Mouse (Mus musculus): Measurements from ENCODE around the gene Rasgrf2. TPM values are rescaled to one million over a fixed set of nuclear protein-coding genes. Genes with fewer than 3 reads are reported as not detected.

Gene Rasgrf2
- polyA plus RNA-seq, 1 experiment from 2014 or later: 0.41 TPM

DNA sequence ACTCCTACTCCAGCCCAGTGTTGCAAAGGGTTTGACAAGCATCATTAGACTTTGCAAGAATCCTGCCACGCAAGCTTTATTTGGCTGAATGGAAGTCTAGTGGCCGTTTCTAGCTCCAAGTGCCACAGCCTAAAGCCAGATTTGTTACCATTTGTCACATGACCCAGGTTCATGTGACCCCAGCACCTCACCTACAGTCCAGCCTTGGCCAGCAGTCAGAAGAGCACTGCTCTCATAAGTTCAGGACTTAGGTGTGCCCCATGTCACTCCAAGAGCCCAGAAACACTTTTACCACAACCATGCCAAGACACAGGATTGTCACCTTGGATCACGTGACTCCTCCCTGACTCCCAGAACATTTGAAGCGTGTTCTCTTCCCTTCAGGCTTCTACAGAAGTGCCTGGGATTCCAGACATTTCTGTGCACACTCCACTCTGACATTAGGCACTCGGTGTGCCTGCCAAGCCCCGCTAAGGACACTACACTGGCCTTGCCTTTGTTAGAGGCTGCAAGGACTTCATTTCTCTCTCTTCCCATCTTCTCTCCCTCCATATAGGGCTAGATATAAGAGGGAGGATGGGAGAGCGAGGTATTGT lies 257.6 kb downstream of the Rasgrf2 start:
- Histone ChIP-seq H3K4me1 (ENCODE audit: control insufficient read depth, insufficient read depth, low read length) (peaks cover 29% of the 10 kb centered on the region), H3K4me3 (ENCODE audit: low read length) (no peak overlapping the region), H3K27ac (ENCODE audit: low read length) (peak overlapping the region; percentile 85), H3K27me3 (ENCODE audit: control insufficient read depth, insufficient read depth, low read length) (no peaks in the 10 kb centered on the region), H3K9ac (ENCODE audit: low read length) (peak overlapping the region; percentile 13; the same call in 1 of the 2 replicates), H3K4me2 (ENCODE audit: low read depth, low read length) (peak overlapping the region; percentile 20; the same call in 1 of the 2 replicates), H3K36me3 (ENCODE audit: control insufficient read depth, insufficient read depth) (no peaks in the 10 kb centered on the region), H3K9me3 (replicated peaks; ENCODE audit: control insufficient read depth, low read length) (no peaks in the 10 kb centered on the region)
- WGBS: 41% methylated on average over 7 of the region's 7 CpGs
- ATAC-seq (replicated peaks; ENCODE audit: extremely low read depth, insufficient read depth, low FRiP score): peak; percentile 68

DNA sequence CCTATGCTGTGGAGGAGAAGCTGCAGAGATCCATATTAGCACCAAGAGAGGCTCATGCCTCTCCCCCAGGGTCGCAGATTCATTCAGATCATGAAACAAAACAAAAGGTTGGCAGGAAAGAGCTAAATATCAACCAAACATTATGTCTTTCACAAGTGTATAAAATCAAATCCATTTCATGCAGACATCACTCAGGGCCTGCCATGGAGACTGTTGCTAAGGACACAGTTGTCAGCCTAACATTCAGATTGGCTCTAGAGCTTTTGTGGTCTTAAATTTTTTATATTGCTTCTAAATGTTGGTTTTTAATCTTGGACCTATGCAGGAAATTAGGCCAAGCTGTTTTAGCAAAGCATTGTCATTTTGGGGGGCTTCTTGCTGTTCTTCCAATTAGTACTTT lies 262.9 kb downstream of the Rasgrf2 start:
- Histone ChIP-seq H3K9ac (ENCODE audit: low read length) (no peak overlapping the region), H3K9me3 (replicated peaks; ENCODE audit: control insufficient read depth, low read length) (no peaks in the 10 kb centered on the region), H3K36me3 (ENCODE audit: control insufficient read depth, insufficient read depth) (no peaks in the 10 kb centered on the region), H3K4me3 (ENCODE audit: low read length) (no peak overlapping the region), H3K4me1 (ENCODE audit: control insufficient read depth, insufficient read depth, low read length) (no peaks in the 10 kb centered on the region), H3K27ac (ENCODE audit: low read length) (no peak overlapping the region), H3K27me3 (ENCODE audit: control insufficient read depth, insufficient read depth, low read length) (no peaks in the 10 kb centered on the region), H3K4me2 (ENCODE audit: low read depth, low read length) (no peak overlapping the region)
- WGBS: 96% methylated on average over 1 of the region's 1 CpGs
- ATAC-seq (replicated peaks; ENCODE audit: extremely low read depth, insufficient read depth, low FRiP score): no peak

DNA sequence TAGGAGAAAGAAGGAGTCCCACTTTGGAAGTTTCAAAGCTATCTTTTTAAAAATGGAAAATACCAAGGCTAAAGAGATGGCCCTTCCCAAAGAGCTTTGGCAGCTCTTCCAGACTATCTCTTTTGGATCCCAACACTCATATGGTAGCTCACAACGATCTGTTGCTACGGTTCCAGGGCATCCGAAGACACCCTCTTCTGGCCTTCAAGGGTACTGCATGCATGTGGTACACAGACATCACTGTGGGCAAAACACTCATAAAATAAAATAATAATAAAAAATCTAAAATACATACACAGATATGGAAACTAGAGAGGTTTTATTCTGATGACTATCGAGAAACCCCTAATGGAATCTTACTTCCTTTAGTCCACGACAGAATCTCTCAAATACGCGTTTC lies 272.6 kb downstream of the Rasgrf2 start:
- Histone ChIP-seq H3K4me3 (ENCODE audit: low read length) (no peak overlapping the region), H3K4me1 (ENCODE audit: control insufficient read depth, insufficient read depth, low read length) (peaks cover 4% of the 10 kb centered on the region), H3K9ac (ENCODE audit: low read length) (no peak overlapping the region), H3K4me2 (ENCODE audit: low read depth, low read length) (no peak overlapping the region), H3K27me3 (ENCODE audit: control insufficient read depth, insufficient read depth, low read length) (no peaks in the 10 kb centered on the region), H3K9me3 (replicated peaks; ENCODE audit: control insufficient read depth, low read length) (no peaks in the 10 kb centered on the region), H3K27ac (ENCODE audit: low read length) (no peak overlapping the region), H3K36me3 (ENCODE audit: control insufficient read depth, insufficient read depth) (no peaks in the 10 kb centered on the region)
- ATAC-seq (replicated peaks; ENCODE audit: extremely low read depth, insufficient read depth, low FRiP score): no peak
- WGBS: 82% methylated on average over 7 of the region's 7 CpGs

DNA sequence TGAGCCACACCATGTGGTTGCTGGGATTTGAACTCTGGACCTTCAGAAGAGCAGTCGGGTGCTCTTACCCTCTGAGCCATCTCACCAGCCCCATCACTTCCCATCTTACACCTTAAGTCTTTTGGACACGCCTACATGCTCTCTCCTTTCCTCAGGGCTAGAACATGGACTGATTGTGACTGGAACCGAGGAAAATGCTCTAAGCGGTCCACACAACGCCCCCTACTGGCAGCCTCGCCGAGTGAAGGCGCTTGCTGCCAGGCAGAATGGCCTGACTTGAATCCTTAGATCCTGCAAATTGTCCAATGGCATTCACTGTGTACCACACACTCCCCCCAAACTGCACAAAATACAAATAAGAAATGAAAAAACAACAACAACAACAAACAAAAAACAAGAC lies 274.0 kb downstream of the Rasgrf2 start:
- Histone ChIP-seq H3K4me1 (ENCODE audit: control insufficient read depth, insufficient read depth, low read length) (peaks cover 4% of the 10 kb centered on the region), H3K9me3 (replicated peaks; ENCODE audit: control insufficient read depth, low read length) (no peaks in the 10 kb centered on the region), H3K27ac (ENCODE audit: low read length) (no peak overlapping the region), H3K36me3 (ENCODE audit: control insufficient read depth, insufficient read depth) (no peaks in the 10 kb centered on the region), H3K4me2 (ENCODE audit: low read depth, low read length) (no peak overlapping the region), H3K27me3 (ENCODE audit: control insufficient read depth, insufficient read depth, low read length) (no peaks in the 10 kb centered on the region), H3K4me3 (ENCODE audit: low read length) (no peak overlapping the region), H3K9ac (ENCODE audit: low read length) (no peak overlapping the region)
- ATAC-seq (replicated peaks; ENCODE audit: extremely low read depth, insufficient read depth, low FRiP score): no peak
- 69% methylated on average over 8 of the region's 8 CpGs for WGBS

DNA sequence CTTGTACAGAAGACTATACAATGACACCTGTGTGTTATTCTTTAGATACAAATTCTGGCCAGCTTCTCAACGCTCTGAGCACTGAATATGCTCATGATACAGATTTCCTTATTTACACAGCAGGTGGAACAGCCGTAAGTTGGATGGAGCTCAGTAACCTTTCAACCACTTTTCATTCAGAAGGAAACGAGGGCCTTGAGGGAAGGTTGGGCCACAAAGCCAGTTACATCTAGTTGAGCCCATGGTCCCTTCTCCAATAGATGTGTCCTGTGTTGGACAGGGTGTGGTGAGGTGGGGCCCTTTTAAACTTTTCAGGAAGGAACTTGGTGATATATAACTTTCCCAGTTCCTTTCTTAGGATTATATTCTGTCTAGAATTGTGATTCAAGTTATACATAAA lies 277.0 kb downstream of the Rasgrf2 start:
- 0 out of 2 replicates have a peak, but pooled peaks cover 4% of the 10 kb centered on the region for H3K9me3 ChIP-seq (replicated peaks; ENCODE audit: control insufficient read depth, low read length)
- no peaks in the 10 kb centered on the region for H3K4me1 ChIP-seq (ENCODE audit: control insufficient read depth, insufficient read depth, low read length)
- H3K27ac ChIP-seq (ENCODE audit: low read length): no peak overlapping the region
- WGBS: 76% methylated on average over 3 of the region's 3 CpGs
- no peak overlapping the region for H3K4me2 ChIP-seq (ENCODE audit: low read depth, low read length)
- H3K27me3 ChIP-seq (ENCODE audit: control insufficient read depth, insufficient read depth, low read length): no peaks in the 10 kb centered on the region
- no peak overlapping the region for H3K9ac ChIP-seq (ENCODE audit: low read length)
- ATAC-seq (replicated peaks; ENCODE audit: extremely low read depth, insufficient read depth, low FRiP score): no peak
- no peak overlapping the region for H3K4me3 ChIP-seq (ENCODE audit: low read length)
- H3K36me3 ChIP-seq (ENCODE audit: control insufficient read depth, insufficient read depth): no peaks in the 10 kb centered on the region

Other genes with a start within 250 kb of the Rasgrf2 start
- gene Gm20379, start 174.3 kb upstream of the Rasgrf2 start, polyA plus RNA-seq (2015; fragmentation: Nextera tagmentation; extraction: Ambion mirVana): 0.61 and 0.77 TPM in 2 replicates
- gene Dhfr, start 223.1 kb upstream of the Rasgrf2 start, polyA plus RNA-seq (2015; fragmentation: Nextera tagmentation; extraction: Ambion mirVana): 10.7 and 11.8 TPM in 2 replicates
- 14.2 and 14.5 TPM in 2 replicates for gene Msh3, start 223.3 kb upstream of the Rasgrf2 start, polyA plus RNA-seq (2015; fragmentation: Nextera tagmentation; extraction: Ambion mirVana)